Mouse (Mus musculus) liver, adult 10 weeks (tissue): ENCODE results near the gene Vmn1r233. TPM values are rescaled to one million over a fixed set of nuclear protein-coding genes. Genes with fewer than 3 reads are reported as not detected.

Source experiments
- polyA plus RNA-seq: library from polyadenylated mRNA; stranded (reverse); fragments of 350-450 nt; fragmentation: Illumina TruSeq; extraction: RNeasy Lipid Tissue Mini Kit (QIAGEN cat#74804); gene quantifications from one replicate; pipeline ENCODE4 v1.2.3, GENCODE M21; 2014; ENCODE audit warnings: low read depth, low replicate concordance

The Vmn1r233 gene
- not detected for polyA plus RNA-seq

GRCm38 (mm10) chr17:20996364-20996763, at the start of gene Vmn1r233:
Gene Vmn1r233 (minus strand): TSS chr17:20996464.

GRCm38 (mm10) chr17:21008382-21009331, 12.4 kb upstream of the Vmn1r233 start, which contains the start of gene Zfp160:
Gene Zfp160 (plus strand): TSS chr17:21008903.

GRCm38 (mm10) chr17:20944985-20945891, 51.0 kb downstream of the Vmn1r233 start, which contains the start of gene Ppp2r1a:
Gene Ppp2r1a (plus strand): TSS chr17:20945311.

Other genes starting within 250 kb of the Vmn1r233 start
- not detected for gene Vmn1r228, start 210.3 kb downstream of the Vmn1r233 start, polyA plus RNA-seq
- not detected for gene Vmn1r229, start 184.9 kb downstream of the Vmn1r233 start, polyA plus RNA-seq
- gene Vmn1r230, start 156.0 kb downstream of the Vmn1r233 start, polyA plus RNA-seq: not detected
- not detected for gene Vmn1r231, start 91.4 kb downstream of the Vmn1r233 start, polyA plus RNA-seq
- not detected for gene Vmn1r232, start 76.8 kb downstream of the Vmn1r233 start, polyA plus RNA-seq
- gene Ppp2r1a, start 51.2 kb downstream of the Vmn1r233 start, polyA plus RNA-seq: 14.5 TPM
- 16.3 TPM for gene Zfp160, start 12.4 kb upstream of the Vmn1r233 start, polyA plus RNA-seq
- gene Vmn1r234, start 229.6 kb upstream of the Vmn1r233 start, polyA plus RNA-seq: not detected